Mouse (Mus musculus) A20 (cell line): ENCODE data around the gene Ifnl3.
"Not testable (repeated sequence)": the region's sequence is repeated elsewhere in the genome, so short reads cannot be mapped to it uniquely, and the experiment has no call there.

Experiments
- DNase-seq: peaks from one replicate; pipeline ENCODE4 v3.0.0-alpha.2; 2011; ENCODE audit warnings: low read depth, low spot score

Gene Ifnl3

GRCm38 (mm10) chr7:28522536-28522935 is at the start of gene Ifnl3:
TSS of gene Ifnl3 (plus strand) at chr7:28522836.
- not testable (repeated sequence) for DNase-seq

GRCm38 (mm10) chr7:28476191-28476590 is 46.4 kb upstream of the Ifnl3 start:
- DNase-seq = no peak

- DNase-seq = no peak
Observed at GRCm38 (mm10) chr7:28477363-28477762, 45.3 kb upstream of the Ifnl3 start.

- DNase-seq = no peak
Observed at GRCm38 (mm10) chr7:28478854-28479253, 43.8 kb upstream of the Ifnl3 start.

GRCm38 (mm10) chr7:28482854-28483253 is 39.8 kb upstream of the Ifnl3 start:
- no peak for DNase-seq

GRCm38 (mm10) chr7:28484192-28484591 is 38.4 kb upstream of the Ifnl3 start:
- DNase-seq = no peak

- DNase-seq = peak; percentile 53
Observed at GRCm38 (mm10) chr7:28488030-28488491, 34.6 kb upstream of the Ifnl3 start.

GRCm38 (mm10) chr7:28490410-28490809 is 32.2 kb upstream of the Ifnl3 start:
- DNase-seq = peak; percentile 80

GRCm38 (mm10) chr7:28490903-28491302 is 31.7 kb upstream of the Ifnl3 start:
- no peak for DNase-seq

GRCm38 (mm10) chr7:28492310-28492709 is 30.3 kb upstream of the Ifnl3 start:
- DNase-seq = no peak

- DNase-seq = no peak
Observed at GRCm38 (mm10) chr7:28495426-28495825, 27.2 kb upstream of the Ifnl3 start.

- DNase-seq = peak; percentile 22
Observed at GRCm38 (mm10) chr7:28505585-28505984, 17.1 kb upstream of the Ifnl3 start.

- DNase-seq = not testable (repeated sequence)
Observed at GRCm38 (mm10) chr7:28509121-28509520, 13.5 kb upstream of the Ifnl3 start.

GRCm38 (mm10) chr7:28510405-28510974 is 12.1 kb upstream of the Ifnl3 start, which contains the start of gene Ifnl2:
TSS of gene Ifnl2 (minus strand) at chr7:28510455.
- not testable (repeated sequence) for DNase-seq

GRCm38 (mm10) chr7:28511441-28511840 is 11.2 kb upstream of the Ifnl3 start:
- no peak for DNase-seq

- DNase-seq = peak; percentile 86
Observed at GRCm38 (mm10) chr7:28527922-28528719, 5.5 kb downstream of the Ifnl3 start.

GRCm38 (mm10) chr7:28532005-28532404 is 9.4 kb downstream of the Ifnl3 start:
- no peak for DNase-seq

- DNase-seq = not testable (repeated sequence)
Observed at GRCm38 (mm10) chr7:28538886-28539285, 16.2 kb downstream of the Ifnl3 start.

GRCm38 (mm10) chr7:28540526-28540925 is 17.9 kb downstream of the Ifnl3 start, which contains the start of gene Sycn:
TSS of gene Sycn (plus strand) at chr7:28540885.
- DNase-seq = no peak

GRCm38 (mm10) chr7:28544051-28544601 is 21.5 kb downstream of the Ifnl3 start:
- DNase-seq = no peak

GRCm38 (mm10) chr7:28545048-28545890 is 22.6 kb downstream of the Ifnl3 start:
- DNase-seq = no peak

- no peak for DNase-seq
Observed at GRCm38 (mm10) chr7:28545891-28546210, 23.2 kb downstream of the Ifnl3 start.
